Mouse (Mus musculus): ENCODE results near the gene Ddr2. TPM values are rescaled to one million over a fixed set of nuclear protein-coding genes. Genes with fewer than 3 reads are reported as not detected.

The Ddr2 gene
- polyA plus RNA-seq, 1 experiment from 2014 or later = 9.8 TPM

GRCm38 (mm10) chr1:169953106-169953505 is 157.5 kb downstream of the Ddr2 start:
- H3K36me3 ChIP-seq (ENCODE audit: control insufficient read depth, insufficient read depth, low read length) = peaks cover 17% of the 10 kb centered on the region
- H3K9ac ChIP-seq (ENCODE audit: low read depth, low read length) = no peak overlapping the region
- no peaks in the 10 kb centered on the region for H3K9me3 ChIP-seq (ENCODE audit: control insufficient read depth, low read length)
- no peaks in the 10 kb centered on the region for H3K4me1 ChIP-seq (replicated peaks; ENCODE audit: control insufficient read depth, insufficient read depth, low read length)
- DNase-seq (ENCODE audit: low spot score) (no peak), ATAC-seq (replicated peaks; ENCODE audit: low FRiP score) (no peak)
- H3K27me3 ChIP-seq (replicated peaks; ENCODE audit: control insufficient read depth, insufficient read depth, low read length) = no peaks in the 10 kb centered on the region
- H3K4me3 ChIP-seq (ENCODE audit: low read depth, low read length) = no peak overlapping the region
- H3K4me2 ChIP-seq = no peak overlapping the region
- H3K27ac ChIP-seq (ENCODE audit: low read depth, low read length) = no peak overlapping the region
- 94% methylated on average over 10 of the region's 10 CpGs for WGBS

- Histone ChIP-seq H3K4me1 (replicated peaks; ENCODE audit: control insufficient read depth, insufficient read depth, low read length) (no peaks in the 10 kb centered on the region), H3K9ac (ENCODE audit: low read depth, low read length) (no peak overlapping the region), H3K4me2 (no peak overlapping the region), H3K9me3 (ENCODE audit: control insufficient read depth, low read length) (no peaks in the 10 kb centered on the region), H3K27me3 (replicated peaks; ENCODE audit: control insufficient read depth, insufficient read depth, low read length) (no peaks in the 10 kb centered on the region), H3K4me3 (ENCODE audit: low read depth, low read length) (no peak overlapping the region), H3K36me3 (ENCODE audit: control insufficient read depth, insufficient read depth, low read length) (peaks cover 17% of the 10 kb centered on the region), H3K27ac (ENCODE audit: low read depth, low read length) (no peak overlapping the region)
- no peak for DNase-seq (ENCODE audit: low spot score)
- ATAC-seq (replicated peaks; ENCODE audit: low FRiP score) = no peak
- 90% methylated on average over 10 of the region's 10 CpGs for WGBS
These were observed 157.9 kb downstream of the Ddr2 start for GRCm38 (mm10) chr1:169952636-169953035.

GRCm38 (mm10) chr1:169951561-169951960 is 159.0 kb downstream of the Ddr2 start:
- no peaks in the 10 kb centered on the region for H3K27me3 ChIP-seq (replicated peaks; ENCODE audit: control insufficient read depth, insufficient read depth, low read length)
- ATAC-seq (replicated peaks; ENCODE audit: low FRiP score) (no peak), DNase-seq (ENCODE audit: low spot score) (no peak)
- 93% methylated on average over 6 of the region's 6 CpGs for WGBS
- H3K4me1 ChIP-seq (replicated peaks; ENCODE audit: control insufficient read depth, insufficient read depth, low read length) = no peaks in the 10 kb centered on the region
- H3K4me2 ChIP-seq = no peak overlapping the region
- no peak overlapping the region for H3K27ac ChIP-seq (ENCODE audit: low read depth, low read length)
- no peaks in the 10 kb centered on the region for H3K9me3 ChIP-seq (ENCODE audit: control insufficient read depth, low read length)
- no peak overlapping the region for H3K9ac ChIP-seq (ENCODE audit: low read depth, low read length)
- no peak overlapping the region for H3K4me3 ChIP-seq (ENCODE audit: low read depth, low read length)
- peaks cover 17% of the 10 kb centered on the region for H3K36me3 ChIP-seq (ENCODE audit: control insufficient read depth, insufficient read depth, low read length)

DNA sequence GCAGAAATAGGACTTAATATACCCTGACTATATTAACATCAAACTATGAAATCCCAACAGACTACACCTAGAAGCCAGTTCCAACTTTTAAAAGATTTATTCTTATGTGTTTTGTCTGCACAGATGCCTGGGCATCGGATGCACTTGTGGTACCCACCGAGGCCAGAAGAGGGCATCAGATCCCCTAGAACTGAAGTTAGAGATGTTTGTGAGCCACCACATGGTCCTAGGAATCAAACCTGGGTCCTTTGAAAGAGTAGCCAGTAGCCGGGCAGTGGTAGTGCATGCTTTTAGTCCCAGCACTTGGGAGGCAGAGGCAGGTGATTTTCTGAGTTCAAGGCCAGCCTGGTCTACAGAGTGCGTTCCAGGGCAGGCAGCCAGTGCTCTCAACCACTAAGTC is 159.9 kb downstream of the Ddr2 start:
- WGBS = 87% methylated on average over 4 of the region's 4 CpGs

GRCm38 (mm10) chr1:169949981-169950380 is 160.6 kb downstream of the Ddr2 start:
- DNase-seq (ENCODE audit: low spot score) = no peak
- Histone ChIP-seq H3K27ac (ENCODE audit: low read depth, low read length) (no peak overlapping the region), H3K4me1 (replicated peaks; ENCODE audit: control insufficient read depth, insufficient read depth, low read length) (no peaks in the 10 kb centered on the region), H3K27me3 (replicated peaks; ENCODE audit: control insufficient read depth, insufficient read depth, low read length) (no peaks in the 10 kb centered on the region), H3K4me3 (ENCODE audit: low read depth, low read length) (no peak overlapping the region), H3K9me3 (ENCODE audit: control insufficient read depth, low read length) (no peaks in the 10 kb centered on the region), H3K36me3 (ENCODE audit: control insufficient read depth, insufficient read depth, low read length) (peaks cover 13% of the 10 kb centered on the region), H3K4me2 (no peak overlapping the region), H3K9ac (ENCODE audit: low read depth, low read length) (no peak overlapping the region)
- 72% methylated on average over 7 of the region's 7 CpGs for WGBS
- no peak for ATAC-seq (replicated peaks; ENCODE audit: low FRiP score)

More for the DNA sequence above, 159.9 kb downstream of the Ddr2 start:
- Histone ChIP-seq H3K4me1 (replicated peaks; ENCODE audit: control insufficient read depth, insufficient read depth, low read length) (no peaks in the 10 kb centered on the region), H3K9ac (ENCODE audit: low read depth, low read length) (no peak overlapping the region), H3K27me3 (replicated peaks; ENCODE audit: control insufficient read depth, insufficient read depth, low read length) (no peaks in the 10 kb centered on the region), H3K4me3 (ENCODE audit: low read depth, low read length) (no peak overlapping the region), H3K4me2 (no peak overlapping the region), H3K36me3 (ENCODE audit: control insufficient read depth, insufficient read depth, low read length) (peaks cover 16% of the 10 kb centered on the region), H3K27ac (ENCODE audit: low read depth, low read length) (no peak overlapping the region), H3K9me3 (ENCODE audit: control insufficient read depth, low read length) (no peaks in the 10 kb centered on the region)
- no peak; the same call in 1 of the 2 replicates for ATAC-seq (replicated peaks; ENCODE audit: low FRiP score)
- DNase-seq (ENCODE audit: low spot score) = no peak

DNA sequence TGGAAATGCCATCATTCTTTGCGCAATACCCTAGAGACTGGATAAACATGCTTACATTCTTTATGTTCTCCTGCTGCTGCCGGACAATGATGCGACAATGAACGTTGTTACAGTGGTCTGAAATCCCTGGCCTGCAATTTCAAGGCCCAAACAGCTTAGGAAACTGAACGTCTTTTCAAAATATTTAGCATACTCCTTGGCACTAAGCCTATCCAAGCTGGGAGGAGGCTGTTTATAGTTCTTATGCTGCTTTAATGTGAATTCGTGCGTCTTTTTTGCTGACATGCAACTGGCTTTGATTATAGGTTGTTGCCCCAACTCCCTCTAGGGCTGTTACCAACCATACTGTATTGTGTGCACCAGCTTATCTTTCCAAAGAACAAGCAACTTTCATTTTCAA is 161.7 kb downstream of the Ddr2 start:
- WGBS = 83% methylated on average over 7 of the region's 7 CpGs
- Histone ChIP-seq H3K9ac (ENCODE audit: low read depth, low read length) (no peak overlapping the region), H3K9me3 (ENCODE audit: control insufficient read depth, low read length) (no peaks in the 10 kb centered on the region), H3K27me3 (replicated peaks; ENCODE audit: control insufficient read depth, insufficient read depth, low read length) (no peaks in the 10 kb centered on the region), H3K4me2 (no peak overlapping the region), H3K4me1 (replicated peaks; ENCODE audit: control insufficient read depth, insufficient read depth, low read length) (no peaks in the 10 kb centered on the region), H3K4me3 (ENCODE audit: low read depth, low read length) (no peak overlapping the region), H3K36me3 (ENCODE audit: control insufficient read depth, insufficient read depth, low read length) (peaks cover 8% of the 10 kb centered on the region; the same call in 1 of the 2 replicates), H3K27ac (ENCODE audit: low read depth, low read length) (no peak overlapping the region)
- ATAC-seq (replicated peaks; ENCODE audit: low FRiP score) (no peak), DNase-seq (ENCODE audit: low spot score) (no peak)

- DNase-seq (ENCODE audit: low spot score) = no peak
- 75% methylated on average over 7 of the region's 7 CpGs for WGBS
- no peaks in the 10 kb centered on the region for H3K9me3 ChIP-seq (ENCODE audit: control insufficient read depth, low read length)
- H3K4me1 ChIP-seq (replicated peaks; ENCODE audit: control insufficient read depth, insufficient read depth, low read length) = no peaks in the 10 kb centered on the region
- peaks cover 8% of the 10 kb centered on the region; the same call in 1 of the 2 replicates for H3K36me3 ChIP-seq (ENCODE audit: control insufficient read depth, insufficient read depth, low read length)
- H3K4me3 ChIP-seq (ENCODE audit: low read depth, low read length) = no peak overlapping the region
- no peak overlapping the region for H3K4me2 ChIP-seq
- no peaks in the 10 kb centered on the region for H3K27me3 ChIP-seq (replicated peaks; ENCODE audit: control insufficient read depth, insufficient read depth, low read length)
- no peak for ATAC-seq (replicated peaks; ENCODE audit: low FRiP score)
- no peak overlapping the region for H3K9ac ChIP-seq (ENCODE audit: low read depth, low read length)
- H3K27ac ChIP-seq (ENCODE audit: low read depth, low read length) = no peak overlapping the region
These were observed 162.3 kb downstream of the Ddr2 start for GRCm38 (mm10) chr1:169948280-169948679.

DNA sequence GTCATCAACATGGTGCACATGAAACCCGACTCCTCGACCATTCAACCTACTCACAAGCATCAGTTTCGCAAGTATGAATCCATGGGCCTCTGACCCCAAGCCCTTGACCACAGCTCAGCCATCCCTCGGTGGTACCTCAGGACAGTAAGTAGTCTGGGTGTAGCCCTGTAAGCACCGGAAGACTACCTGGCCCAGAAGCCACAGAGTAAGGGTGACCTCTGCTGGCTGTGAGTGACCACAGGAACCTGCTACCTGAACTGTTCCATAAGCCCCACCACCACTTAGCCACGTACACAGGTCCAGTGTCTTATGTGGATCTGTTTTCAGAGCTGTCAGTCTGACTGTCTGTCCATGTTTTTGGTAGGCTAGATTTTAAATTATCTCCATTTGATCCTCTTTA is 162.9 kb downstream of the Ddr2 start:
- H3K9ac ChIP-seq (ENCODE audit: low read depth, low read length) = no peak overlapping the region
- DNase-seq (ENCODE audit: low spot score) (no peak), ATAC-seq (replicated peaks; ENCODE audit: low FRiP score) (no peak)
- no peaks in the 10 kb centered on the region for H3K4me1 ChIP-seq (replicated peaks; ENCODE audit: control insufficient read depth, insufficient read depth, low read length)
- H3K4me3 ChIP-seq (ENCODE audit: low read depth, low read length) = no peak overlapping the region
- H3K27me3 ChIP-seq (replicated peaks; ENCODE audit: control insufficient read depth, insufficient read depth, low read length) = no peaks in the 10 kb centered on the region
- WGBS = 72% methylated on average over 6 of the region's 6 CpGs
- H3K27ac ChIP-seq (ENCODE audit: low read depth, low read length) = no peak overlapping the region
- H3K9me3 ChIP-seq (ENCODE audit: control insufficient read depth, low read length) = no peaks in the 10 kb centered on the region
- 0 out of 2 replicates have a peak, but pooled peaks cover 3% of the 10 kb centered on the region for H3K36me3 ChIP-seq (ENCODE audit: control insufficient read depth, insufficient read depth, low read length)
- H3K4me2 ChIP-seq = no peak overlapping the region

GRCm38 (mm10) chr1:169946004-169946403 is 164.6 kb downstream of the Ddr2 start:
- H3K9ac ChIP-seq (ENCODE audit: low read depth, low read length) = no peak overlapping the region
- no peaks in the 10 kb centered on the region for H3K9me3 ChIP-seq (ENCODE audit: control insufficient read depth, low read length)
- no peaks in the 10 kb centered on the region for H3K27me3 ChIP-seq (replicated peaks; ENCODE audit: control insufficient read depth, insufficient read depth, low read length)
- H3K4me1 ChIP-seq (replicated peaks; ENCODE audit: control insufficient read depth, insufficient read depth, low read length) = no peaks in the 10 kb centered on the region
- H3K27ac ChIP-seq (ENCODE audit: low read depth, low read length) = no peak overlapping the region
- WGBS = 63% methylated on average over 3 of the region's 3 CpGs
- no peak overlapping the region for H3K4me2 ChIP-seq
- no peak overlapping the region for H3K4me3 ChIP-seq (ENCODE audit: low read depth, low read length)
- ATAC-seq (replicated peaks; ENCODE audit: low FRiP score) (no peak), DNase-seq (ENCODE audit: low spot score) (no peak)
- H3K36me3 ChIP-seq (ENCODE audit: control insufficient read depth, insufficient read depth, low read length) = no peaks in the 10 kb centered on the region

Measured in liver, embryonic 11.5 days (tissue).